Mouse (Mus musculus): ENCODE measurements around the gene Inhbc. TPM values are rescaled to one million over a fixed set of nuclear protein-coding genes. Genes with fewer than 3 reads are reported as not detected.
"Not testable (repeated sequence)": the region's sequence is repeated elsewhere in the genome, so short reads cannot be mapped to it uniquely, and the experiment has no call there.

The Inhbc gene
- polyA plus RNA-seq, 1 experiment, result not detected

GRCm38 (mm10) chr10:127312858-127313257, 57.4 kb downstream of the Inhbc start:
- no peak overlapping the region for H3ac ChIP-seq (ENCODE audit: control insufficient read depth, insufficient read length, low read depth)
- peaks cover 24% of the 10 kb centered on the region for H3K36me3 ChIP-seq (ENCODE audit: control insufficient read depth, insufficient read depth)
- peaks cover 16% of the 10 kb centered on the region for H3K79me3 ChIP-seq (ENCODE audit: low read depth)
- peaks cover 37% of the 10 kb centered on the region for H3K79me2 ChIP-seq (ENCODE audit: control insufficient read depth, insufficient read depth)
- no peaks in the 10 kb centered on the region for H3K27me3 ChIP-seq (ENCODE audit: control insufficient read depth, insufficient read depth, insufficient read length)
- no peak overlapping the region for H3K4me3 ChIP-seq (ENCODE audit: insufficient read depth, poor library complexity, severe bottlenecking)
- TF ChIP-seq CTCF (IDR thresholded peaks at IDR 0.05; ENCODE audit: control insufficient read depth, insufficient read depth, insufficient read length), result no peak
- TF ChIP-seq MYOD1 (IDR thresholded peaks at IDR 0.05; ENCODE audit: control insufficient read depth, insufficient read length, low read depth), result no peak
- TF ChIP-seq USF1 (IDR thresholded peaks at IDR 0.05; ENCODE audit: low read depth), result no peak
- TF ChIP-seq MYOG (IDR thresholded peaks at IDR 0.05; ENCODE audit: control insufficient read depth, extremely low read depth, insufficient read length), result no peak
- TF ChIP-seq CEBPB (IDR thresholded peaks at IDR 0.05; ENCODE audit: low read depth), result peak; percentile 51

- peaks cover 41% of the 10 kb centered on the region for H3K79me2 ChIP-seq (ENCODE audit: control insufficient read depth, insufficient read depth)
- H3K36me3 ChIP-seq (ENCODE audit: control insufficient read depth, insufficient read depth), result peaks cover 30% of the 10 kb centered on the region
- H3K79me3 ChIP-seq (ENCODE audit: low read depth), result peaks cover 16% of the 10 kb centered on the region
- TF ChIP-seq MYOG (IDR thresholded peaks at IDR 0.05; ENCODE audit: control insufficient read depth, extremely low read depth, insufficient read length) (no peak), MAX (IDR thresholded peaks at IDR 0.05) (peak; percentile 61), CTCF (IDR thresholded peaks at IDR 0.05; ENCODE audit: control insufficient read depth, insufficient read depth, insufficient read length) (peak; percentile 50)
- H3K27me3 ChIP-seq (ENCODE audit: control insufficient read depth, insufficient read depth, insufficient read length), result no peaks in the 10 kb centered on the region
- H3ac ChIP-seq (ENCODE audit: control insufficient read depth, insufficient read length, low read depth), result peak overlapping the region; percentile 72
- peak overlapping the region; percentile 98 for H3K4me3 ChIP-seq (ENCODE audit: insufficient read depth, poor library complexity, severe bottlenecking)
Observed at GRCm38 (mm10) chr10:127312356-127312676, 57.9 kb downstream of the Inhbc start.

GRCm38 (mm10) chr10:127311476-127312355, 58.5 kb downstream of the Inhbc start, which contains the start of gene Mars:
Gene Mars, minus strand, starts transcription at chr10:127311786.
- Histone ChIP-seq H3K79me3 (ENCODE audit: low read depth) (peaks cover 19% of the 10 kb centered on the region), H3K27me3 (ENCODE audit: control insufficient read depth, insufficient read depth, insufficient read length) (no peaks in the 10 kb centered on the region), H3ac (ENCODE audit: control insufficient read depth, insufficient read length, low read depth) (peak within 1 kb of the TSS; percentile 91), H3K36me3 (ENCODE audit: control insufficient read depth, insufficient read depth) (peaks cover 36% of the 10 kb centered on the region), H3K79me2 (ENCODE audit: control insufficient read depth, insufficient read depth) (peaks cover 46% of the 10 kb centered on the region), H3K4me3 (ENCODE audit: insufficient read depth, poor library complexity, severe bottlenecking) (peak within 1 kb of the TSS; percentile 98)
- TF ChIP-seq MAX (IDR thresholded peaks at IDR 0.05), result peak; percentile 81
- TF ChIP-seq CEBPB (IDR thresholded peaks at IDR 0.05; ENCODE audit: low read depth), result peak; percentile 84
- TF ChIP-seq MYOG (IDR thresholded peaks at IDR 0.05; ENCODE audit: control insufficient read depth, extremely low read depth, insufficient read length), result no peak

GRCm38 (mm10) chr10:127310523-127311475, 59.4 kb downstream of the Inhbc start:
- Histone ChIP-seq H3K79me2 (ENCODE audit: control insufficient read depth, insufficient read depth) (peaks cover 46% of the 10 kb centered on the region), H3K36me3 (ENCODE audit: control insufficient read depth, insufficient read depth) (peaks cover 45% of the 10 kb centered on the region), H3K4me3 (ENCODE audit: insufficient read depth, poor library complexity, severe bottlenecking) (peak overlapping the region; percentile 98), H3K79me3 (ENCODE audit: low read depth) (peaks cover 19% of the 10 kb centered on the region), H3K27me3 (ENCODE audit: control insufficient read depth, insufficient read depth, insufficient read length) (no peaks in the 10 kb centered on the region), H3ac (ENCODE audit: control insufficient read depth, insufficient read length, low read depth) (peak overlapping the region; percentile 91)
- TF ChIP-seq MAX (IDR thresholded peaks at IDR 0.05) (peak; percentile 86), USF1 (IDR thresholded peaks at IDR 0.05; ENCODE audit: low read depth) (no peak)

- Histone ChIP-seq H3K36me3 (ENCODE audit: control insufficient read depth, insufficient read depth) (peaks cover 61% of the 10 kb centered on the region), H3K79me3 (ENCODE audit: low read depth) (peaks cover 19% of the 10 kb centered on the region), H3K79me2 (ENCODE audit: control insufficient read depth, insufficient read depth) (peaks cover 46% of the 10 kb centered on the region)
- H3K27me3 ChIP-seq (ENCODE audit: control insufficient read depth, insufficient read depth, insufficient read length); H3K4me3 ChIP-seq (ENCODE audit: insufficient read depth, poor library complexity, severe bottlenecking); H3ac ChIP-seq (ENCODE audit: control insufficient read depth, insufficient read length, low read depth): not testable (repeated sequence)
Observed at GRCm38 (mm10) chr10:127309167-127309566, 61.1 kb downstream of the Inhbc start.

Other genes with a start within 250 kb of the Inhbc start
- gene Os9, start 249.3 kb downstream of the Inhbc start, polyA plus RNA-seq (2012; fragmentation: generic; extraction: Trizol), result 35.6 TPM
- gene B4galnt1, start 205.2 kb downstream of the Inhbc start, polyA plus RNA-seq (2012; fragmentation: generic; extraction: Trizol), result 23.8 TPM
- gene Slc26a10, start 189.8 kb downstream of the Inhbc start, polyA plus RNA-seq (2012; fragmentation: generic; extraction: Trizol), result 2.9 TPM
- 31.8 TPM for gene Arhgef25, start 180.3 kb downstream of the Inhbc start, polyA plus RNA-seq (2012; fragmentation: generic; extraction: Trizol)
- gene Dtx3, start 174.7 kb downstream of the Inhbc start, polyA plus RNA-seq (2012; fragmentation: generic; extraction: Trizol), result 24.4 TPM
- 25.8 TPM for gene Pip4k2c, start 158.8 kb downstream of the Inhbc start, polyA plus RNA-seq (2012; fragmentation: generic; extraction: Trizol)
- gene Kif5a, start 107.1 kb downstream of the Inhbc start, polyA plus RNA-seq (2012; fragmentation: generic; extraction: Trizol), result 0.29 TPM
- gene Dctn2, start 104.1 kb downstream of the Inhbc start, polyA plus RNA-seq (2012; fragmentation: generic; extraction: Trizol), result 170 TPM
- gene Mbd6, start 81.4 kb downstream of the Inhbc start, polyA plus RNA-seq (2012; fragmentation: generic; extraction: Trizol), result 15.2 TPM
- 155 TPM for gene Mars, start 58.6 kb downstream of the Inhbc start, polyA plus RNA-seq (2012; fragmentation: generic; extraction: Trizol)
- 0.78 TPM for gene Arhgap9, start 48.5 kb downstream of the Inhbc start, polyA plus RNA-seq (2012; fragmentation: generic; extraction: Trizol)
- gene Gli1, start 28.5 kb downstream of the Inhbc start, polyA plus RNA-seq (2012; fragmentation: generic; extraction: Trizol), result 1.6 TPM
- gene Inhbe, start 16.0 kb downstream of the Inhbc start, polyA plus RNA-seq (2012; fragmentation: generic; extraction: Trizol), result not detected
- gene R3hdm2, start 9.9 kb upstream of the Inhbc start, polyA plus RNA-seq (2012; fragmentation: generic; extraction: Trizol), result 31.0 TPM
- gene Stac3, start 131.3 kb upstream of the Inhbc start, polyA plus RNA-seq (2012; fragmentation: generic; extraction: Trizol), result 9.7 TPM
- 0.42 TPM for gene Ndufa4l2, start 144.5 kb upstream of the Inhbc start, polyA plus RNA-seq (2012; fragmentation: generic; extraction: Trizol)
- 340 TPM for gene Shmt2, start 152.0 kb upstream of the Inhbc start, polyA plus RNA-seq (2012; fragmentation: generic; extraction: Trizol)
- 1.2 TPM for gene Nxph4, start 164.1 kb upstream of the Inhbc start, polyA plus RNA-seq (2012; fragmentation: generic; extraction: Trizol)